Mouse (Mus musculus) midbrain, embryonic 16.5 days (tissue): ENCODE results near the gene Spink8. TPM values are rescaled to one million over a fixed set of nuclear protein-coding genes. Genes with fewer than 3 reads are reported as not detected.

Experiments
- ATAC-seq: fragments of 200-750 bp; cut with Nextera tagmentation; 2 replicates; pipeline ENCODE4 v1.8.0; 2017; ENCODE audit warnings: moderate TSS enrichment
- H3K27ac ChIP-seq: fragments of 300-500 bp; sonication (generic); 2 replicates; pipeline ENCODE4 v1.5.1; 2014; ENCODE audit warnings: mild to moderate bottlenecking, low read length, mixed read lengths
- H3K27me3 ChIP-seq: fragments of 300-500 bp; sonication (generic); 2 replicates; pipeline ENCODE4 v1.6.1; 2014; ENCODE audit warnings: low read depth, low read length, mixed read lengths; ENCODE audit not compliant: control insufficient read depth, insufficient read depth
- H3K36me3 ChIP-seq: fragments of 300-500 bp; sonication (generic); 2 replicates; pipeline ENCODE4 v1.6.1; 2014; ENCODE audit warnings: mild to moderate bottlenecking, low read length, moderate library complexity, mixed read lengths; ENCODE audit not compliant: control insufficient read depth, insufficient read depth
- H3K4me1 ChIP-seq: fragments of 300-500 bp; sonication (generic); 2 replicates; pipeline ENCODE4 v1.6.1; 2014; ENCODE audit warnings: mild to moderate bottlenecking, low read length, mixed read lengths; ENCODE audit not compliant: control insufficient read depth, insufficient read depth
- H3K4me2 ChIP-seq: fragments of 300-500 bp; sonication (generic); 2 replicates; pipeline ENCODE4 v1.6.1; 2014; ENCODE audit warnings: mild to moderate bottlenecking, low read length, mixed read lengths
- H3K4me3 ChIP-seq: fragments of 300-500 bp; sonication (generic); 2 replicates; pipeline ENCODE4 v1.5.1; 2014; ENCODE audit warnings: low read depth, mild to moderate bottlenecking, low read length, moderate library complexity, mixed read lengths
- H3K9ac ChIP-seq: fragments of 300-500 bp; sonication (generic); 2 replicates; pipeline ENCODE4 v1.6.1; 2014; ENCODE audit warnings: low read depth, low read length, mixed read lengths
- H3K9me3 ChIP-seq: fragments of 300-500 bp; sonication (generic); replicated peaks from 2 replicates; pipeline ENCODE4 v1.6.1; 2014; ENCODE audit warnings: mild to moderate bottlenecking, low read length, mixed read lengths; ENCODE audit not compliant: control insufficient read depth, poor library complexity, severe bottlenecking
- WGBS: fragments of 180-500 bp; shearing (Covaris S2); extraction: QIAGEN DNeasy Blood & Tissue Kit; methylation state at CpG from one replicate; pipeline ENCODE4 v1.1.7; 2014; 5-methylcytosine and 5-hydroxymethylcytosine counted together
- polyA plus RNA-seq: library from polyadenylated mRNA; unstranded; fragments of >200 nt; fragmentation: Nextera tagmentation; extraction: Ambion mirVana; gene quantifications from 2 replicates; pipeline ENCODE4 v1.2.1, GENCODE M21; 2015

Gene Spink8
- polyA plus RNA-seq, 1 experiment from 2014 or later = 0.31 TPM

DNA sequence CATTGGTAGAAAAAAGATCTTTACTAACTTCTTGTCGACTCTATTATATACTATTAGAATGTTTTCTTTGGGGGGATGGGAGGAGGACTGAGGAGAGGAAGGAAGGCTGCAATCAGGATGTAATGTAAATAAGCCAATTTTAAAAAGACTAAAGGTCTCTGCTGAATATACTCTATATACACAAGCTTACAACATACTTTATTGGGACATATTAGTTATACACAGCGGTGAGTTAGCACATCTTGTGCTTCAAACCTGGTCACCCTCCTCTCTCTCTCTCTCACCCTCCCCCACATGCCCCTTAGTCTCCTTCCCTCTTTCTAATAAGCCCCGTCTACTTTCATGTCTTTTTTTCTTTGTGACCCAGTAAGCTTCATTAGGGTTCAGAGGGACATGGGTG is 4.2 kb upstream of the Spink8 start:
- Histone ChIP-seq H3K9ac (no peak overlapping the region), H3K9me3 (no peaks in the 10 kb centered on the region), H3K4me2 (no peak overlapping the region), H3K27ac (no peak overlapping the region), H3K4me3 (no peak overlapping the region), H3K4me1 (no peaks in the 10 kb centered on the region), H3K27me3 (no peaks in the 10 kb centered on the region), H3K36me3 (no peaks in the 10 kb centered on the region)
- no peak for ATAC-seq
- WGBS = 73% methylated on average over 3 of the region's 3 CpGs

DNA sequence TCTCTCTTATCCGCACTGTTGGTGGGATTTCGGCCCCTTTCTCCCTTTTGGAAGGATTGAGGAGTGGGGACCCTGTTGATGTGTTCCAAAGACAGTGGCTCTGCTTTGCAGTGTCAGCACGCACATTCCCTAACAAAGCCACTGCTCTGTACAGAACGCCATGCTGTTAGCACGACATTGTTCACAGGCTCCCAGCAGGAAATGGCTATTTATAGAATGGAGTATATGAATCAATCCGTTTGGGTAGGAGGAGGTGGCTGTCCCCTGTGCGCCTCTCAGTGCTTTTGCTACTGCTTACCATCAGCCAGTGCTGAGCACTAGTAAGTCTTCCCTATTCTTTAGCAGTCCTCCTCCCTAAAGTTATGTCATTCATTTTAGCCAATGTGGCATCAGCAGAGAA is 1.3 kb downstream of the Spink8 start:
- H3K36me3 ChIP-seq = no peaks in the 10 kb centered on the region
- peaks cover 3% of the 10 kb centered on the region; the same call in 1 of the 2 replicates for H3K4me1 ChIP-seq
- H3K4me2 ChIP-seq = 0 out of 2 replicates have a peak overlapping the region, but pooled peaks have one; percentile 12
- WGBS = 33% methylated on average over 7 of the region's 7 CpGs
- no peak overlapping the region for H3K4me3 ChIP-seq
- H3K9ac ChIP-seq = no peak overlapping the region
- no peaks in the 10 kb centered on the region for H3K9me3 ChIP-seq
- no peak for ATAC-seq
- no peaks in the 10 kb centered on the region for H3K27me3 ChIP-seq
- H3K27ac ChIP-seq = 0 out of 2 replicates have a peak overlapping the region, but pooled peaks have one; percentile 37

DNA sequence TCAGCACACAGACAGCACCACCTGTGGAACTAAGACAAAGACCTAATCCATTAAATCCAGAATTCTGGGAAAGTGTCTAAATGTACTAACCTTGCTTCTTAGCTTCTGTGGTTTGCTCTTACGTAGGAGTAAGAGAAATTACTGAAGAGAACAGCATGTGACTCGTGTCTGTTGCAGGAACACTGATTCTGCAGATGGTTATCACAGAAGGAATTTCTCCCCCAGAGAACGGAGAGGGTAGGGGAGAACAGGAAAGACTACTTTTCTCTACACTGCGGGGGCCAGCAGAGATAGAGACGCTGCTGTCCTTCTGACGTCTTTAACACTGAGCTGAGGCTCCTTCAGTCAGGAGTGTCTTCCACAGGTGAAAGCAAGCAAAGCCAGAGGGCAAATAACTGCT is 4.3 kb downstream of the Spink8 start:
- Histone ChIP-seq H3K4me3 (no peak overlapping the region), H3K4me1 (peaks cover 3% of the 10 kb centered on the region; the same call in 1 of the 2 replicates), H3K36me3 (no peaks in the 10 kb centered on the region), H3K27ac (no peak overlapping the region), H3K4me2 (no peak overlapping the region), H3K9me3 (no peaks in the 10 kb centered on the region), H3K27me3 (no peaks in the 10 kb centered on the region), H3K9ac (no peak overlapping the region)
- 66% methylated on average over 6 of the region's 6 CpGs for WGBS
- no peak for ATAC-seq

DNA sequence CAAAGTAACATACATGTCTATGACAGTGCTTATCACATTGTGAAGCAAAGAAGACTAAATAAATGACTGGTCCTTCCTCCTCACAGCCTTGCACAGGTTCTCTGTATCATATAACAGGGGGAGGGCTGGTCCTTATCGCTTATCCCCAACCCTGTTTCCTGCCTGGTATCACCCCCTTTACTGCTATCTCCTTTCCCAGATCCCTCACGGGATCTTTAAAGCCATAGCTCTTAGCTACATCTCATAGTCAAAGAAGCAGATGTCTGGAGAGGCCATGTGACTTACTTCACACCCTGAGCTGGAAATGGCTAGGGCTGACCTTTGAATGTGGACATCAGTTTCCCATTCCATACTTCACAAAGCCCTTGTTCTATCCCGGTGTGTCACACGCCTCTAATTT is 13.7 kb downstream of the Spink8 start:
- Histone ChIP-seq H3K27ac (no peak overlapping the region), H3K9ac (no peak overlapping the region), H3K4me3 (no peak overlapping the region), H3K27me3 (no peaks in the 10 kb centered on the region), H3K4me2 (no peak overlapping the region), H3K36me3 (no peaks in the 10 kb centered on the region), H3K4me1 (no peaks in the 10 kb centered on the region), H3K9me3 (no peaks in the 10 kb centered on the region)
- no peak for ATAC-seq
- 73% methylated on average over 4 of the region's 4 CpGs for WGBS

DNA sequence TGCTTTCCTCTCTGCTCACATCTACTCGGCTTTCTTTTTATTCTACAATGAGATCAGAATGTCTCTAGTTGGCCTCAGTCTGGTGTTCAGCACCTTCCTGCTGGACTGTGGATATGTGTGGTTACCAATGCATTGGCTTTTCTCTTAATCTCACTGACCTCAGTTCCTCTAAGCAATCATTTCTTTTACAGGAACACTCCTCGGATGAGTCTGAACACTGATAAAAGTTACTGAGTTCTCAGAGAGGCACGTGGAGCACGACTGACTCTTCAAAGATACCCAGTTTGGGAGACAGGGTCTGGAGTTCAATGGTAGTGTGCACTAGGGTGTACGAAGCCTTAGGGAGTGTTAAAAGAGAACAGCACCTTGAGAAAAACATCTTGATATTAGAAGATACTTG is 14.1 kb downstream of the Spink8 start:
- 79% methylated on average over 5 of the region's 5 CpGs for WGBS
- no peaks in the 10 kb centered on the region for H3K9me3 ChIP-seq
- H3K27me3 ChIP-seq = no peaks in the 10 kb centered on the region
- no peak overlapping the region for H3K9ac ChIP-seq
- H3K4me1 ChIP-seq = no peaks in the 10 kb centered on the region
- no peak for ATAC-seq
- H3K4me3 ChIP-seq = no peak overlapping the region
- no peak overlapping the region for H3K4me2 ChIP-seq
- no peaks in the 10 kb centered on the region for H3K36me3 ChIP-seq
- H3K27ac ChIP-seq = no peak overlapping the region

DNA sequence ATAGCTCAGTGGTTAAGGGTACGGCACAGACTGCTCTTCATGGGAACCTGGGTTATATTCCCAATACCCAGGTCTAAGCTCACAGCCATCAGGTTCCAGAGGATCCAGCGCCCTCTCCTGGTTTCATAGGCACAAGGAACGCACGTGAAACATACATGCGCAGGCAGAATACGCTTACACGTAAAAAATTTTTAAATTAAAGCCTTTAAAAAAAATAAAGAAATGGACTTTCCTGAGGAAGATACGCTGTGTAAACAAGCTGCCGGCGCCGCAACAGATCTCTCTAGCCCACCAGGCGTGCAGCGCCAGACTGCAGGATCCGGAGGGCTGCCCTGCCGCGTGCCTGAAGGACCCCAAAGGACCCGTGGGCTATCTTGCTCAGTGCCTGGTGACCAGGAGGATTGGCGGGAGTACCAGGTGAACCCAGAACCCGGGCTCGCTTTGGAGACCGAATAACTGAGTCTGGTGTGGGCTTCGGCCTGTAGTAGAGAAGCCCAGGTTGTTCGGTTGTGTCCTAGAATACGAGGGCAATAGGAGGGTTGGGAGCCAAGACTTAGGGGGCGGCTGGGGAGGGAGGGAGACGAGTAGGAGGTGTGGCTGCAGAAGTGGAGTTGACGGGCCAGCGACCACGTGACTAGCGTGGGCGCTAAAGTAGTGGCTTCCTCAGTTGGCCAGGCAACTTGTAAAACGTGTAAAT is 20.5 kb downstream of the Spink8 start, which contains the start of gene Nme6:
Gene Nme6, plus strand, starts transcription at position 359 of the 697 bp plus-strand sequence.
- Histone ChIP-seq H3K4me3 (peak within 1 kb of the TSS; percentile 72), H3K4me1 (peaks cover 6% of the 10 kb centered on the region), H3K27me3 (no peaks in the 10 kb centered on the region), H3K36me3 (no peaks in the 10 kb centered on the region), H3K27ac (peak within 1 kb of the TSS; percentile 92), H3K9ac (peak within 1 kb of the TSS; percentile 80), H3K4me2 (peak within 1 kb of the TSS; percentile 98), H3K9me3 (no peaks in the 10 kb centered on the region)
- under 1% methylated on average over 32 of the region's 32 CpGs for WGBS
- ATAC-seq = peak; percentile 98

DNA sequence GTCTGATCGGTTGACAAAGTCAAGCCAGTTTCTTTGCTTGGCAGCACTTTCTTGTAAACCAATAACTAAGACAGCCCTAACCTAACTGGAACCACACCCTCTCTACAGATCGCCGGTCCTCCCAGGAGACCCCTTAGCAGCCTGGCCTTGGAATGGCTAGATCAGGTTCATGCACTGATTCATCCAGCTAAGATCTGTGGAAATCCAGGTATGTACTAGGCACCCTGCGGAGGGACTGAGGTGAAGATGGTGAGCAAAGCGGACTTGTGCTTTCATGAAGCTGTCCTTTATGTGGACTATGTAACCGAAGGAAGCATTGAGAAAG is 21.0 kb downstream of the Spink8 start:
- Histone ChIP-seq H3K9me3 (no peaks in the 10 kb centered on the region), H3K27ac (peak overlapping the region; percentile 92), H3K4me2 (peak overlapping the region; percentile 98), H3K27me3 (no peaks in the 10 kb centered on the region), H3K9ac (peak overlapping the region; percentile 80), H3K4me1 (peaks cover 6% of the 10 kb centered on the region), H3K36me3 (no peaks in the 10 kb centered on the region), H3K4me3 (peak overlapping the region; percentile 72)
- 11% methylated on average over 6 of the region's 6 CpGs for WGBS
- ATAC-seq = peak; percentile 72

DNA sequence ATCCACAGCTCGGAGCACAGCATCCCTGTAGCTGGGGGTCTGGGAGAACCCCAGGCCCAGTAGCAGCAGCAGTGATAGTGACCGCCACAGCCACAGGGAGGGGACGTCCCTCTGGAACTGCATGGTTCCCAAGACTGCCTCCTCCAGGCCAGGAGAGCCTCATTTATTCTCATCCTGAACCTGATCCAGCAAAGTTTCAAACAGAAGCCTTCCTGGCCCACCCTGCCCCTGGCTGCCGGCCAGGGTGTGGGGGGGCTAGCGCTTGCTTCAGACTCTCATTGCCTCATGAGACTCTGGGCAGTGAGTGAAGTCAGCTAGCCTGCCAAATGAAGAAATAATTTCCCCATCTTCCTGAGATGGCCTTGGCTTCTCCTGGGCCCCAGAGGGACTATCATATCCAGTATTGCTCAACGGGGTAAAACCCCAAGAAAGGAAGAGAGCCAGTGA is 37.3 kb downstream of the Spink8 start, which contains the start of gene Camp:
Gene Camp, minus strand, starts transcription at position 306 of the 447 bp plus-strand sequence.
- no peaks in the 10 kb centered on the region for H3K27me3 ChIP-seq
- no peak within 1 kb of the TSS for H3K9ac ChIP-seq
- H3K9me3 ChIP-seq = no peaks in the 10 kb centered on the region
- no peak within 1 kb of the TSS for H3K4me2 ChIP-seq
- no peaks in the 10 kb centered on the region for H3K4me1 ChIP-seq
- H3K36me3 ChIP-seq = no peaks in the 10 kb centered on the region
- no peak within 1 kb of the TSS for H3K4me3 ChIP-seq
- ATAC-seq = no peak
- H3K27ac ChIP-seq = no peak within 1 kb of the TSS
- WGBS = 77% methylated on average over 6 of the region's 6 CpGs

DNA sequence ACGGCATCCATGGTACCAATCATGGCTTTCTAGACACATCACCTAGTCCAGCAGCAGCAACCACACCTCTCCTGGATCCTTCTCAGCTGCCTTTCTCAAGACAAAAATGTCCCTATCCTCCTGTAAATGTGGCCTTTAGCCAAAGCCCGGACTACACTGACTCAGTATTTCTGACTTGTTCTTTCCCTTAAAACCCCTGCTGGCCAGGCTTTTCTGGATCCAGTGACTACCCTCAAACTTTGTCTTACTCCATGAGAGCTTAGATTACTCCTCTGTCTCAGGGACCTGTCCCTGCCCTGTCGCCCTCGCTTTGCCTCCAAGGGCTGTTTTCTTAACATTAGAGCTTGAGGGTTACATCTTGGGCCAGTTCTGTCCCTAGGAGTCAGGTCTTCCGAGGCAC is 38.0 kb downstream of the Spink8 start:
- ATAC-seq = no peak
- H3K9ac ChIP-seq = no peak overlapping the region
- H3K9me3 ChIP-seq = no peaks in the 10 kb centered on the region
- WGBS = 90% methylated on average over 5 of the region's 5 CpGs
- H3K4me3 ChIP-seq = no peak overlapping the region
- no peaks in the 10 kb centered on the region for H3K4me1 ChIP-seq
- H3K4me2 ChIP-seq = no peak overlapping the region
- no peaks in the 10 kb centered on the region for H3K27me3 ChIP-seq
- no peaks in the 10 kb centered on the region for H3K36me3 ChIP-seq
- no peak overlapping the region for H3K27ac ChIP-seq
